Mouse (Mus musculus) testis, adult 2 months (tissue): ENCODE measurements around the gene Prm3. TPM values are rescaled to one million over a fixed set of nuclear protein-coding genes. Genes with fewer than 3 reads are reported as not detected.

Source experiments
- H3K27ac ChIP-seq: fragments of 200-500 bp; 2 replicates; pipeline ENCODE4 v1.5.1; 2012; ENCODE audit warnings: low read depth, low read length; ENCODE audit not compliant: control insufficient read depth, insufficient read depth
- H3K27me3 ChIP-seq: fragments of 200-500 bp; 2 replicates; pipeline ENCODE4 v1.6.1; 2012; ENCODE audit warnings: mild to moderate bottlenecking, low read length, moderate library complexity; ENCODE audit not compliant: control insufficient read depth, insufficient read depth
- H3K36me3 ChIP-seq: fragments of 200-500 bp; 2 replicates; pipeline ENCODE4 v1.6.1; 2012; ENCODE audit warnings: mild to moderate bottlenecking, low read length; ENCODE audit not compliant: control insufficient read depth, insufficient read depth
- H3K4me1 ChIP-seq: fragments of 200-500 bp; 2 replicates; pipeline ENCODE4 v1.6.1; 2012; ENCODE audit warnings: low read length; ENCODE audit not compliant: control insufficient read depth, insufficient read depth
- H3K4me3 ChIP-seq: fragments of 200-500 bp; 2 replicates; pipeline ENCODE4 v1.5.1; 2012; ENCODE audit warnings: low read depth, mild to moderate bottlenecking, low read length, moderate library complexity, mixed read lengths; ENCODE audit not compliant: control insufficient read depth
- CTCF ChIP-seq: fragments of 200-500 bp; IDR thresholded peaks from 2 replicates; pipeline ENCODE4 v1.5.1; 2012; ENCODE audit warnings: low read depth, mild to moderate bottlenecking, inconsistent platforms, low read length, moderate library complexity; ENCODE audit not compliant: control insufficient read depth, insufficient read depth, insufficient replicate concordance
- POLR2A ChIP-seq: fragments of 200-500 bp; IDR thresholded peaks from 2 replicates; pipeline ENCODE4 v1.6.1; 2012; ENCODE audit warnings: low read depth, mild to moderate bottlenecking, inconsistent platforms, low read length, moderate library complexity; ENCODE audit not compliant: control insufficient read depth
- polyA plus RNA-seq: library from polyadenylated mRNA; depleted of rRNA; stranded (reverse); fragments of >200 nt; gene quantifications from 2 replicates; pipeline ENCODE4 v1.2.3, GENCODE M21; 2012

The Prm3 gene
- polyA plus RNA-seq, 1 experiment: 521 TPM

- Histone ChIP-seq H3K27ac (peak within 1 kb of the TSS; percentile 89), H3K36me3 (no peaks in the 10 kb centered on the region), H3K4me1 (peaks cover 12% of the 10 kb centered on the region), H3K4me3 (peak within 1 kb of the TSS; percentile 97), H3K27me3 (no peaks in the 10 kb centered on the region)
- no peak for TF ChIP-seq CTCF
- TF ChIP-seq POLR2A: peak; percentile 55
These were observed 5.1 kb downstream of the Prm3 start, which contains the start of gene Socs1 for GRCm38 (mm10) chr16:10785371-10786231. Gene Socs1 (minus strand): TSS chr16:10785536.

GRCm38 (mm10) chr16:10784793-10785370 lies 5.8 kb downstream of the Prm3 start:
- peak overlapping the region; percentile 89 for H3K27ac ChIP-seq
- peaks cover 12% of the 10 kb centered on the region for H3K4me1 ChIP-seq
- peak overlapping the region; percentile 97 for H3K4me3 ChIP-seq
- no peak; the same call in 1 of the 2 replicates for TF ChIP-seq POLR2A
- peak; percentile 59 for TF ChIP-seq CTCF
- H3K27me3 ChIP-seq: no peaks in the 10 kb centered on the region
- no peaks in the 10 kb centered on the region for H3K36me3 ChIP-seq

DNA sequence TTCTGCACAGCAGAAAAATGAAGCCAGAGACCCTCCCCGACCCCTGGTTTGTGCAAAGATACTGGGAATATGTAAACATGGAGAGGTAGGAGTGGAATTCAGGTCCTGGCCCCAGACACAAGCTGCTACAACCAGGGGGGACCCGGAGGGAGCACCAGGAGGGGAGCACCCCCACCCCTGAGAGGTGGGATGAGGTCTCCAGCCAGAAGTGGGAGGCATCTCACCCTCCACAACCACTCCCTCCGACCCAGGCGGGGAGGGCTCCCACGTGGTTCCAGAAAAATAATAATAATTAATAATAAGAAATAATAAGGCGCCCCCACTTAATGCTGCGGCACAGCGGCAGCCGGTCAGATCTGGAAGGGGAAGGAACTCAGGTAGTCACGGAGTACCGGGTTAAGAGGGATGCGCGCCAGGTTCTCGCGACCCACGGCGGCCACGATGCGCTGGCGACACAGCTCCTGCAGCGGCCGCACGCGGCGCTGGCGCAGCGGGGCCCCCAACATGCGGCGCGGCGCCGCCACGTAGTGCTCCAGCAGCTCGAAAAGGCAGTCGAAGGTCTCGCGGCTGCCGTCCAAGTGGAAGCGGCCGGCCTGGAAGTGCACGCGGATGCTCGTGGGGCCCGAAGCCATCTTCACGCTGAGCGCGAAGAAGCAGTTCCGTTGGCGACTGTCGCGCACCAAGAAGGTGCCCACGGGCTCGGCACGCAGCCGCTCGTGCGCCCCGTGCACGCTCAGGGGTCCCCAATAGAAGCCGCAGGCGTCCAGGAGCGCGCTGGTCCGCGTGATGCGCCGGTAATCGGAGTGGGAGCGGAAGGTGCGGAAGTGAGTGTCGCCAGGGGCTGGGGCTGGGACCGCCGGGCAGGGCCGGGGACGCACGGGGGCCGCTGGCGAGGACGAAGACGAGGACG lies 6.6 kb downstream of the Prm3 start:
- H3K4me1 ChIP-seq: peaks cover 12% of the 10 kb centered on the region
- peak overlapping the region; percentile 89 for H3K27ac ChIP-seq

GRCm38 (mm10) chr16:10783451-10783850 lies 7.3 kb downstream of the Prm3 start:
- Histone ChIP-seq H3K27ac (no peak overlapping the region), H3K4me3 (peak overlapping the region; percentile 56), H3K36me3 (no peaks in the 10 kb centered on the region), H3K4me1 (peaks cover 12% of the 10 kb centered on the region), H3K27me3 (no peaks in the 10 kb centered on the region)
- TF ChIP-seq POLR2A (no peak), CTCF (no peak)

More for the DNA sequence above, 6.6 kb downstream of the Prm3 start:
- TF ChIP-seq CTCF (peak; percentile 17; the same call in 1 of the 2 replicates), POLR2A (peak; percentile 48; the same call in 1 of the 2 replicates)
- Histone ChIP-seq H3K36me3 (no peaks in the 10 kb centered on the region), H3K27me3 (no peaks in the 10 kb centered on the region), H3K4me3 (peak overlapping the region; percentile 97)

GRCm38 (mm10) chr16:10783152-10783434 lies 7.6 kb downstream of the Prm3 start:
- TF ChIP-seq POLR2A: no peak
- TF ChIP-seq CTCF: no peak
- no peak overlapping the region for H3K27ac ChIP-seq
- H3K27me3 ChIP-seq: no peaks in the 10 kb centered on the region
- peak overlapping the region; percentile 56 for H3K4me3 ChIP-seq
- H3K36me3 ChIP-seq: no peaks in the 10 kb centered on the region
- H3K4me1 ChIP-seq: peaks cover 12% of the 10 kb centered on the region

DNA sequence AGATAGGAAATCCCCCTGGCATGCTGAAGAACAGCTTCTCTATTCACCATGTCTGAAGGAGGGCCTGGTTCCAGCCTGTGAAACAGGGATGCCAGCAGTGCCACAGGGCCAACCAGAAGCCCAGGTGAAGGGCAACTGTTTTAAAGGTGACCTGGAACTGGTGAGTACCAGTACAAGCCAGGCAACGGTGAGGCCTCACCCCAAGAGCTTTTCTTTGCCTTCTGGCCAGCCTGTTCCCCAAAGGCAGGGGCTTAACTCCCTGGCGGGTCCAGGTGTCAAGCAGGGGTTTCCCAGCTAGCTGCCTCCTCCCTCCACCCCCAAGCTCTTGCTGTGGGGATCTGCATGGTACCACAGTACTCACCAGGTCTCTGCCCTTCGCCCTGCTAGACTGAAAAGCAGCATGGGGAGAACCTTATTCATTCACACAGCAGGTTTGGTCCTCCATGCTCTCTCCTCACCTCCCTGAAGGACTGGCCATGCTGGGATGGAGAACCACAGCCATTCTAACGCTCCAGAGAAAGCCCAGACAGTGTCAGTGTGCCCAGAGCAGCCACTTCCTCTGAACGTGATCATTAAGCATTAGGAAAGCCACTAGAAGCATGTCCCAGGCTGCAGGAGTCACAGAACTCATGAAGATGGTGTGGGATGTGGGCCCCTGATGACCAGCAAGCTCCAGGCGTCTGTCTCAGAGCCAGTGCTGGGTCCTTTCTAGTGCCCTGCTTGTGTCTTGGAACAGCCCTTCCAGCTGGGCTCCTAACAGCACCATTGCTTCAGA lies 8.2 kb downstream of the Prm3 start:
- Histone ChIP-seq H3K27me3 (no peaks in the 10 kb centered on the region), H3K36me3 (no peaks in the 10 kb centered on the region), H3K27ac (no peak overlapping the region), H3K4me3 (peak overlapping the region; percentile 56), H3K4me1 (peaks cover 12% of the 10 kb centered on the region)
- no peak for TF ChIP-seq CTCF
- no peak for TF ChIP-seq POLR2A

GRCm38 (mm10) chr16:10781862-10782371 lies 8.8 kb downstream of the Prm3 start:
- Histone ChIP-seq H3K27me3 (no peaks in the 10 kb centered on the region), H3K4me3 (peak overlapping the region; percentile 56), H3K4me1 (peaks cover 8% of the 10 kb centered on the region), H3K27ac (no peak overlapping the region), H3K36me3 (no peaks in the 10 kb centered on the region)
- no peak for TF ChIP-seq CTCF
- no peak for TF ChIP-seq POLR2A
